Mouse (Mus musculus): ENCODE data around the gene Dpep2nb. TPM values are rescaled to one million over a fixed set of nuclear protein-coding genes. Genes with fewer than 3 reads are reported as not detected.

The Dpep2nb gene
- total and polyA plus RNA-seq, 3 experiments: not detected

- DNase-seq (ENCODE audit: extremely low read depth): no peak
- no peak overlapping the region for H3K4me2 ChIP-seq (ENCODE audit: insufficient read depth, low read depth, poor library complexity, severe bottlenecking)
- no peak overlapping the region for H3K4me3 ChIP-seq (replicated peaks in 1 of 3; ENCODE audit: low read depth in 2 of 3, low read length in 2 of 3, poor library complexity in 1 of 3)
- no peak overlapping the region for H3K27ac ChIP-seq (ENCODE audit: insufficient read depth, low read depth)
- H3K27me3 ChIP-seq (replicated peaks): peaks cover 2% of the 10 kb centered on the region
- no peaks in the 10 kb centered on the region for H3K9me3 ChIP-seq (replicated peaks; ENCODE audit: low read length)
- H3K36me3 ChIP-seq (replicated peaks in 1 of 2; ENCODE audit: control insufficient read depth in 1 of 2, insufficient read depth in 1 of 2, low read length in 1 of 2): no peaks in the 10 kb centered on the region
- H3K9ac ChIP-seq (ENCODE audit: insufficient read depth, low read depth): no peak overlapping the region
- TF ChIP-seq ZMIZ1 (IDR thresholded peaks at IDR 0.05; ENCODE audit: low read depth, low read length) (no peak), ETS1 (conservative IDR thresholded peaks at IDR 0.05; ENCODE audit: low read depth, low read length) (no peak), GABPA (IDR thresholded peaks at IDR 0.05; ENCODE audit: insufficient replicate concordance, low read depth, low read length) (no peak), SIN3A (IDR thresholded peaks at IDR 0.05; ENCODE audit: low read length) (no peak), ELF1 (IDR thresholded peaks at IDR 0.05; ENCODE audit: low read depth, low read length) (no peak), EP300 (IDR thresholded peaks at IDR 0.05; ENCODE audit: low read length) (no peak), UBTF (IDR thresholded peaks at IDR 0.05; ENCODE audit: low read depth, low read length) (no peak), BHLHE40 (IDR thresholded peaks at IDR 0.05; ENCODE audit: low read depth, low read length) (no peak), NRF1 (IDR thresholded peaks at IDR 0.05; ENCODE audit: low read depth, low read length) (no peak)
- in situ Hi-C loops (cut with MboI; ENCODE audit: low pct_ligation_motif_present, low pct_unique_long_range_greater_than_20kb, low sequenced_read_pairs) (no loop called here), dilution Hi-C loops (cut with MboI; ENCODE audit: extremely low pct_ligation_motif_present, extremely low pct_unique_long_range_greater_than_20kb, low sequenced_read_pairs) (no loop called here)
- no peaks in the 10 kb centered on the region for H3K79me2 ChIP-seq (replicated peaks; ENCODE audit: control insufficient read depth, extremely low read depth, insufficient read depth, poor library complexity, severe bottlenecking)
- peaks cover 5 to 19% of the 10 kb centered on the region in 2 experiments; a peak in 3 of 4 replicates for H3K4me1 ChIP-seq (ENCODE audit: control insufficient read depth in 1 of 2, insufficient read depth in 2 of 2)
Observed at GRCm38 (mm10) chr8:105998971-105999370, 6.8 kb downstream of the Dpep2nb start.

- no peak for DNase-seq (ENCODE audit: extremely low read depth)
- Histone ChIP-seq H3K27ac (ENCODE audit: insufficient read depth, low read depth) (no peak overlapping the region), H3K4me3 (replicated peaks in 1 of 3; ENCODE audit: low read depth in 2 of 3, low read length in 2 of 3, poor library complexity in 1 of 3) (no peak overlapping the region), H3K27me3 (replicated peaks) (peaks cover 2% of the 10 kb centered on the region), H3K36me3 (replicated peaks in 1 of 2; ENCODE audit: control insufficient read depth in 1 of 2, insufficient read depth in 1 of 2, low read length in 1 of 2) (no peaks in the 10 kb centered on the region), H3K4me2 (ENCODE audit: insufficient read depth, low read depth, poor library complexity, severe bottlenecking) (no peak overlapping the region), H3K9me3 (replicated peaks; ENCODE audit: low read length) (no peaks in the 10 kb centered on the region), H3K9ac (ENCODE audit: insufficient read depth, low read depth) (no peak overlapping the region), H3K4me1 (ENCODE audit: control insufficient read depth in 1 of 2, insufficient read depth in 2 of 2) (peaks cover 13 to 36% of the 10 kb centered on the region in 2 experiments), H3K79me2 (replicated peaks; ENCODE audit: control insufficient read depth, extremely low read depth, insufficient read depth, poor library complexity, severe bottlenecking) (no peaks in the 10 kb centered on the region)
- TF ChIP-seq NRF1 (IDR thresholded peaks at IDR 0.05; ENCODE audit: low read depth, low read length): no peak
- TF ChIP-seq TBP (conservative IDR thresholded peaks at IDR 0.05; ENCODE audit: low read depth, low read length): no peak
- no peak for TF ChIP-seq ETS1 (conservative IDR thresholded peaks at IDR 0.05; ENCODE audit: low read depth, low read length)
- no peak for TF ChIP-seq JUN (IDR thresholded peaks at IDR 0.05; ENCODE audit: insufficient read depth, low read depth, low read length)
- in situ Hi-C loops (cut with MboI; ENCODE audit: low pct_ligation_motif_present, low pct_unique_long_range_greater_than_20kb, low sequenced_read_pairs): no loop called here
- dilution Hi-C loops (cut with MboI; ENCODE audit: extremely low pct_ligation_motif_present, extremely low pct_unique_long_range_greater_than_20kb, low sequenced_read_pairs): no loop called here
Observed at GRCm38 (mm10) chr8:105996359-105996758, 9.4 kb downstream of the Dpep2nb start.

GRCm38 (mm10) chr8:105993226-105993625 lies 12.5 kb downstream of the Dpep2nb start:
- dilution Hi-C loops (cut with MboI; ENCODE audit: extremely low pct_ligation_motif_present, extremely low pct_unique_long_range_greater_than_20kb, low sequenced_read_pairs) (no loop called here), in situ Hi-C loops (cut with MboI; ENCODE audit: low pct_ligation_motif_present, low pct_unique_long_range_greater_than_20kb, low sequenced_read_pairs) (loop anchor here (5.0 kb wide), 1 partner anchor 34 kb away; no protein-coding TSS in a partner anchor)
- Histone ChIP-seq H3K79me2 (replicated peaks; ENCODE audit: control insufficient read depth, extremely low read depth, insufficient read depth, poor library complexity, severe bottlenecking) (no peaks in the 10 kb centered on the region), H3K4me2 (ENCODE audit: insufficient read depth, low read depth, poor library complexity, severe bottlenecking) (peak overlapping the region; percentile 83), H3K9me3 (replicated peaks; ENCODE audit: low read length) (no peaks in the 10 kb centered on the region), H3K27ac (ENCODE audit: insufficient read depth, low read depth) (no peak overlapping the region), H3K27me3 (replicated peaks) (peaks cover 2% of the 10 kb centered on the region), H3K4me3 (replicated peaks in 1 of 3; ENCODE audit: low read depth in 2 of 3, low read length in 2 of 3, poor library complexity in 1 of 3) (no peak overlapping the region), H3K9ac (ENCODE audit: insufficient read depth, low read depth) (no peak overlapping the region), H3K36me3 (replicated peaks in 1 of 2; ENCODE audit: control insufficient read depth in 1 of 2, insufficient read depth in 1 of 2, low read length in 1 of 2) (no peaks in the 10 kb centered on the region), H3K4me1 (ENCODE audit: control insufficient read depth in 1 of 2, insufficient read depth in 2 of 2) (peaks cover 16 to 44% of the 10 kb centered on the region in 2 experiments)
- DNase-seq (ENCODE audit: extremely low read depth): no peak
- TF ChIP-seq TBP (conservative IDR thresholded peaks at IDR 0.05; ENCODE audit: low read depth, low read length) (no peak), JUND (conservative IDR thresholded peaks at IDR 0.05; ENCODE audit: low read depth, low read length) (no peak), HCFC1 (IDR thresholded peaks at IDR 0.05; ENCODE audit: low read depth, low read length) (no peak), SIN3A (IDR thresholded peaks at IDR 0.05; ENCODE audit: low read length) (no peak), ELF1 (IDR thresholded peaks at IDR 0.05; ENCODE audit: low read depth, low read length) (no peak), MXI1 (IDR thresholded peaks at IDR 0.05; ENCODE audit: low read depth, low read length) (no peak)
